Mouse (Mus musculus): ENCODE results near the gene Exosc5.
A peak's percentile ranks its signal among the peaks of the same experiment; 100 is the strongest.

Gene Exosc5

GRCm38 (mm10) chr7:25680514-25681258 lies 21.7 kb downstream of the Exosc5 start, which contains the start of gene B9d2:
Gene B9d2, plus strand, starts transcription at chr7:25680780.
- peak; percentile 97 to 98 for DNase-seq

DNA sequence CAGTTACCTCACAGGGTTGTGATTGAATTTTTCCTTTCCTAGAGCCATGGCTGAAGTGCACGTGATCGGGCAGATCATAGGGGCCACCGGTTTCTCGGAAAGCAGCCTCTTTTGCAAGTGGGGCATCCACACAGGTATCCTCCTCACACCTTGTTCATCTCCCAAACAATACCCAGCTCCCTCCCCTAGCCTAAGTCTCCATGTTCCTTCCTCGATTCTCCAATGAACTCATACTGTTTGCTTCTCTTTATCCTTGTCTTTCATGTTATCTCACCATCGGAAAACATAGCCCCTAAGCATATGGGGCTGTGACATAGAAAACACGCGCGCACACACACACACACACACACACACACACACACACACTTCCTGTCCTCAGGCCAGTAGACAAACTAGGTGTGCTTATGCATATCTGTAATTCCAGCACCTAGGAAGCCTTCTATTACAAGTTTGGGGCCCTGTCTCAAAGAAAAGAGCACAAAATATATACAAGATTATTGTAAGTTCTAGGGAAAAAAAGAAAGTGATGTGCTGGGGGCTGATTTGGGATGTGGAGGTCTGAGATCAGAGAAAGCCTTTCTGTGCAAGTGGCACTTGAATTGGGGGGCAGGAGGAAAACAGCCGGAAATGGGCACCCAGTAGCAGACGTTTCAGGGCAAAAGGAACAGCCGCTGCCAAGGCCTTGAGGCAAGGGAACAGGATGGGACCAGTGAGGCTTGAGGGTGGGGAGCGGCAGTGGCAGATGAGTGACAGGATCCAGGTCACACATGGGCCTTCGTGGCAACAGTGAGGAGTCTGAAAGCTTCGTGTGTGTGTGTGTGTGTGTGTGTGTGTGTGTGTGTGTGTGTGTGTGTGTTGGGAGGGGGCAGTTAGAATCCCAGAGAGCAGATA lies 22.6 kb downstream of the Exosc5 start:
- no peak for DNase-seq

DNA sequence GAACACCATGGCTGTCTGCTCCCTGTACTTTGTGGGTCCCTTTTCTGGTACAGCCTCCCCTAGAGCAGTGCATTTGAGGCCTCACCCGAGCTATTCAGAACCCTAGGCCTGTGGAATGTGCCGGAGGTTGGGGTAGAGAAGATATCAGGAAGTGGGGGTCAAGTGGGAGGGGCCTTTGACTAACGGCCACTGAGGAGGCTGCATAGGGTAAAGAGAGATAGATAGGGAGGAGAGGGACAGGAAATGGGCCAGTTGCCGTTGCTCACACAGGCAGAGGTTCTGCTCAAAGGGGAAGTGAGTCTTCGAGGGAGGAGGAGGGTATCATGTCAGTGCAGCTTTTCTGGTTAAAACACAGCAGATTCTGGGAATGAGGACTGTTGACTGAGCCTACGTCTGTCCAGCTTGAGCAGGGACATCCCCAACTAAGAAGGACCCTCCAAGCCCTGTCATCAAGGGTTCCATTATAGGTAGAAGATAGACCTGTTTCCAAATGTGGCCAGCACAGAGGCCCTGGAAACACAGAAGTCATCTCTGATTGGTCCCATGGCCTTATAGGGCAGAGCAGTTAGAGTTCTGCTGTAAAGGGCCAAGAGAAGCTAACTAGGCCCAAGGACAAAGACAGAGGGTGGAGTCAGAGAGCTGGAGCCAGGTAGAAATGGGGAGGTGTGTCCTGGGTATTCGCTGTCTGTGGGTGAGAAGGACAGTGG lies 24.7 kb downstream of the Exosc5 start:
- peak in 1 of 2 experiments; percentile 52 for DNase-seq

GRCm38 (mm10) chr7:25684659-25685058 lies 25.7 kb downstream of the Exosc5 start:
- no peak for DNase-seq

DNA sequence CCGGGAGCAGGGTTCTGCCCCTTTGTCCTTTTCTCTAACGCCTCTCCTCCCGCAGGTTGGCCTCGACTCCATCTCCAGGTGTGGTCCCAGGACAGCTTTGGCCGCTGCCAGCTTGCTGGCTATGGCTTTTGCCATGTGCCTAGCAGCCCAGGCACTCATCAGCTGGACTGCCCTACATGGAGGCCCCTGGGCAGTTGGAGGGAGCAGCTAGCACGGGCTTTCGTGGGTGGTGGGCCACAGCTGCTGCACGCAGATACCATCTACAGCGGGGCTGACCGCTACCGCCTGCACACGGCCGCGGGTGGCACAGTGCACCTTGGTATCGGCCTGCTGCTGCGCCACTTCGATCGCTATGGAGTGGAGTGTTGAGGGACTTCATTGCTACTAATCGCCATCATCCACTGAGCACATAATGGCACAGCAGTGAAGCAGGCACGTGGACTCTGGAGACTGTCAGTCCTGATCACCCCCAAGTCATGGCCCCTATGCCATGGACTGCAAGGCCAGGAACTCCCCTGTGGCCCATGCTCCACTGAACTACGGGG lies 27.0 kb downstream of the Exosc5 start:
- DNase-seq: no peak

- DNase-seq: peak; percentile 77 to 88
These were observed 27.9 kb downstream of the Exosc5 start, which contains the start of gene Tgfb1 for GRCm38 (mm10) chr7:25686680-25687531. Gene Tgfb1, plus strand, starts transcription at chr7:25687002.

- DNase-seq: peak; percentile 54 to 79
These were observed 28.9 kb downstream of the Exosc5 start for GRCm38 (mm10) chr7:25687811-25688401.

GRCm38 (mm10) chr7:25688810-25689586 lies 30.0 kb downstream of the Exosc5 start:
- peak; percentile 85 for DNase-seq

GRCm38 (mm10) chr7:25689603-25690021 lies 30.6 kb downstream of the Exosc5 start:
- DNase-seq: no peak

DNA sequence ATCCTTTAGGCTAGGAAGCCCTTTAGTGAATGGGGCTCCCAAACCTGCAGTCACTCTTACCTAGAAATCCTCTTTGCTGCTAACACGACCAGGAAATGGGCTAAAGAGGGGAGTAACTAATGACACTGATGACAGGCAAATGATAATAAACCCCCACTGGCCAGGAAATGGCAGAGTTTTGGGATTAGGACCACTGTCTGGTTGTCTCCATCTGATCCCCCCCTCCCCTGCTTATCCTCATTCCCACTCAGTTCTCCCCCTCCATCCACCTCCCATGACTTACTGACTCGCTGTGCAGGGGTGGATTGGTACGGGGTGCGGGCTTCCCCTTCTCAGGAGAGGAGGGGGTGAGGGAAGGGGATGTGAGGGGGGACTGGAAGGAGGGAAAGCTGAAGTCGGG lies 31.1 kb downstream of the Exosc5 start:
- no peak for DNase-seq

DNA sequence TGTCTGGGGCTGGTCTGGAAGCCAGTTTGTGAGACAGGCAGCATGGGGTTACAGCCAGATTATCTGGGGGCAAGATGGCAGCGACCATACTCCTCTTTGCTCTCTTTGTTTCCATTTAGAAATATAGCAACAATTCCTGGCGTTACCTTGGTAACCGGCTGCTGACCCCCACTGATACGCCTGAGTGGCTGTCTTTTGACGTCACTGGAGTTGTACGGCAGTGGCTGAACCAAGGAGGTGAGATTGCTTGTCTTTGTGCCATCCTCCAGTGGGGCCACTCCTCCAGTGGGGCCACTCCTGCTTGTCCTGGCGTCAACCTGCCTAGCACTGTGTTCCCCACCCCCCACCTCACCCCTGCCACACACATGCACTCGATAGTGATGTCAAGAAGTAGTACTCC lies 35.1 kb downstream of the Exosc5 start:
- no peak for DNase-seq

- DNase-seq: no peak
These were observed 40.9 kb downstream of the Exosc5 start for GRCm38 (mm10) chr7:25699851-25700250.

DNA sequence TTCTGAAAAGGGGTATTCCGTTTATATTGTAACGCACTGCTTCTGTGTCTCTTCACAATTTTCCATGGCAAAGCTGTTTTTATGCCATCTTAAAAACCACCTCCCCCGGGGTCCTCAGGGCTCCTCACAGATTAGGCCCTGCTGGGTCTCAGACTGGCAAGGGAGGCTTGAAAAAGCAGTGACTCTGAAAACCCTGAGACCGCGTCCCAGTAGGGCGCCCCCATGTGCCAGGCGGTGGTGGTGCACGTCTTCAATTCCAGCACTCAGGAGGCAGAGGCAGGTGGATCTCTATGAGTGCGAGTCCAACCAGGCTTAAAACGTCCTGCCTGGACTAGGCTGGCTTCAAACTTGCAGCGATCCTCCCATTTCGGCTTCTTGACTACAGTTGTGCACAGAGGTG lies 41.8 kb downstream of the Exosc5 start:
- DNase-seq: no peak

DNA sequence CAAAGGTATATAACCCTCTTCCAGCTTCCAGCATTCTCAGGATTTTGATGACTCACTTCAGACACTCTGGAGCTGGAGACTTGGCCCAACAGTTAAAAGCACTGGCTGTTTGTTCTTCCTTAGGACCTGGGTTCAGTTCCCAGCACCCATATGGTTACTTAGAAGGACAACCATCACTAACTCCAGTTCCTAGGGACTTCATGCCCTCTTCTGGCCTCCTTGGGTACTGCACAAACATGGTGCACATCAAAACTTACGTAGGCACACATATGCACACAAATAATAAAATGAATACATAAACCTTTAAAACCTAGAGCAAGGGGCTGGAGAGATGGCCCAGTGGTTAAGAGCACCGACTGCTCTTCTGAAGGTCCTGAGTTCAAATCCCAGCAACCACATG lies 43.4 kb downstream of the Exosc5 start:
- no peak for DNase-seq

- DNase-seq: peak; percentile 36 to 62
These were observed 45.0 kb downstream of the Exosc5 start for GRCm38 (mm10) chr7:25703793-25704494.

DNA sequence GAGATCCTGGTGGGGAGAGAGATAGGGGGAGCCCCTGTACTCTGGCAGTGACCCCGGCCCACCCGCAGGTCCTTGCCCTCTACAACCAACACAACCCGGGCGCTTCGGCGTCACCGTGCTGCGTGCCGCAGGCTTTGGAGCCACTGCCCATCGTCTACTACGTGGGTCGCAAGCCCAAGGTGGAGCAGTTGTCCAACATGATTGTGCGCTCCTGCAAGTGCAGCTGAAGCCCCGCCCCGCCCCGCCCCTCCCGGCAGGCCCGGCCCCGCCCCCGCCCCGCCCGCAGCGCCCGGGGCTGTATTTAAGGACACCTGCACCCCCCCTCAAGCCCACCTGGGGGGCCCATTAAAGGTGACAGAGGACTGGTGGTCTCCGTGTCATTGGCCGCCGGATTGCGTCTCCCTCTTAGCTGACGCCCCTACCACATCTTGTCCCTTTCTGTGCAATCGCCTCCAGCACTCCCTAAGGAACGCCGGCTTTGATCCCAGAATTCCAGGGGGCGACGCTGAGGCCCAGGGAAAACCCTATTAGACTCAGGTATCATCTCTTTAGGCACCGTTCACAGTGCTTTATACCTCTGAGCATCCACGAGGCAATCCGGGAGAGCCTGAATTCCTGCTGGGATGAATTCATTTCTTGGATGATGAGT lies 45.9 kb downstream of the Exosc5 start:
- peak in 1 of 2 experiments; percentile 53 for DNase-seq

- DNase-seq: peak; percentile 56 to 65
These were observed 46.9 kb downstream of the Exosc5 start for GRCm38 (mm10) chr7:25705801-25706251.

GRCm38 (mm10) chr7:25706578-25707170 lies 47.7 kb downstream of the Exosc5 start:
- no peak for DNase-seq

Measured in kidney, postnatal 36 days (tissue).